Comparison of ENCODE assay signal across 17 mouse cellular contexts in genomic region chr3:146657433-146657832, GRCm38 (mm10). TPM values are rescaled to one million over a fixed set of nuclear protein-coding genes. Genes with fewer than 3 reads are reported as not detected.
DNase-seq lines count a peak whose midpoint lies in the region; ATAC-seq and TF ChIP-seq lines count a peak whose summit lies in the region.
"Had no signal": no experiment of that assay in that cellular context is flagged by ENCODE, and none has a peak within 500 bp of the region (broad histone marks: within the 10 kb centered on the region; RNA-seq: fewer than 3 reads in every experiment).

No protein-coding gene starts in this region.

- no peak for TF ChIP-seq CTCF in lung, postnatal 0 days (IDR thresholded peaks at IDR 0.05)
- TF ChIP-seq CTCF in lung, adult 2 months (IDR thresholded peaks at IDR 0.05; ENCODE audit: insufficient read depth, low read length): no peak

- TF ChIP-seq EP300 in lung, postnatal 0 days (IDR thresholded peaks at IDR 0.05): peak; percentile 79

- no peak overlapping the region for H3K4me2 ChIP-seq in lung, postnatal 0 days (replicated peaks; ENCODE audit: low read depth, low read length)
- H3K4me2 ChIP-seq in intestine, embryonic 15.5 days (replicated peaks): no peak overlapping the region

- H3K4me1 ChIP-seq in lung, postnatal 0 days (ENCODE audit: insufficient read depth, low read depth, low read length): no peaks in the 10 kb centered on the region
- H3K4me1 ChIP-seq in lung, adult 2 months (ENCODE audit: control insufficient read depth, insufficient read depth, low read length): no peaks in the 10 kb centered on the region
- H3K4me1 ChIP-seq in intestine, embryonic 15.5 days (replicated peaks): 0 out of 2 replicates have a peak, but pooled peaks cover 3% of the 10 kb centered on the region

- no peak overlapping the region for H3K27ac ChIP-seq in lung, postnatal 0 days (ENCODE audit: low read length)
- H3K27ac ChIP-seq in intestine, embryonic 15.5 days: no peak overlapping the region
- H3K27ac ChIP-seq: liver, embryonic 14.5 days had no signal

- no peak overlapping the region for H3K9ac ChIP-seq in lung, postnatal 0 days (replicated peaks; ENCODE audit: low read depth)
- H3K9ac ChIP-seq in intestine, embryonic 15.5 days: no peak overlapping the region
- H3K9ac ChIP-seq: liver, embryonic 14.5 days had no signal

- DNase-seq in gastrocnemius, postnatal 25 days: peak; percentile 16
- no peak for DNase-seq in gastrocnemius, postnatal 14 days
- DNase-seq in lung, postnatal 0 days (ENCODE audit: low spot score): peak; percentile 33
- no peak for DNase-seq in lung, adult 2 months
- peak; percentile 63 for DNase-seq in brain, adult 2 months (ENCODE audit: low read depth, low spot score)
- DNase-seq in skeletal muscle tissue, adult 2 months (ENCODE audit: low read depth, low spot score): peak; percentile 63
- DNase-seq in cerebellum, postnatal 4 days (ENCODE audit: low spot score in 2 of 2): no peak
- DNase-seq: cerebellum, adult 18-20 months; kidney, postnatal 25 days; thymus, postnatal 14 days had no signal

- no peak overlapping the region for H3K4me3 ChIP-seq in lung, postnatal 0 days (ENCODE audit: low read depth, low read length)
- no peak overlapping the region for H3K4me3 ChIP-seq in lung, adult 2 months (replicated peaks; ENCODE audit: extremely low read depth, low read depth, low read length)
- no peak overlapping the region for H3K4me3 ChIP-seq in intestine, embryonic 15.5 days (replicated peaks)

- no peaks in the 10 kb centered on the region for H3K36me3 ChIP-seq in lung, postnatal 0 days (ENCODE audit: insufficient read depth, low read length)
- H3K36me3 ChIP-seq in intestine, embryonic 15.5 days: no peaks in the 10 kb centered on the region

- intact Hi-C loops in gastrocnemius, postnatal 14 days (cut with DNase I; ENCODE audit: low total_unique reads): no loop called here

- no peaks in the 10 kb centered on the region for H3K9me3 ChIP-seq in lung, postnatal 0 days (ENCODE audit: low read length)
- no peaks in the 10 kb centered on the region for H3K9me3 ChIP-seq in intestine, embryonic 15.5 days

- H3K27me3 ChIP-seq in lung, postnatal 0 days (replicated peaks; ENCODE audit: insufficient read depth, low read length): no peaks in the 10 kb centered on the region
- H3K27me3 ChIP-seq in intestine, embryonic 15.5 days (replicated peaks): no peaks in the 10 kb centered on the region

- TF ChIP-seq POLR2A in lung, adult 2 months (IDR thresholded peaks at IDR 0.05; ENCODE audit: borderline replicate concordance, extremely low read depth, low read depth, low read length): no peak

- peak; percentile 56 for ATAC-seq in lung, postnatal 0 days
- ATAC-seq in intestine, embryonic 15.5 days: no peak

- 72% methylated on average over 5 of the region's 5 CpGs for WGBS in lung, postnatal 0 days
- WGBS in lung, adult 2 months: 71% methylated on average over 5 of the region's 5 CpGs
- 86% methylated on average over 5 of the region's 5 CpGs for WGBS in intestine, embryonic 15.5 days

RNA-seq across cellular contexts. Expression of gene 4930503B20Rik, which starts 6.3 kb away (rescaled TPM):
- total RNA-seq in gastrocnemius, postnatal 25 days (2021): not detected
- total RNA-seq in gastrocnemius, postnatal 14 days (2021): not detected
- polyA plus RNA-seq in lung, postnatal 0 days (2015; fragmentation: Nextera tagmentation; extraction: Ambion mirVana): not detected in 2 replicates
- not detected in 2 replicates for polyA plus RNA-seq in lung, adult 2 months (2012; rRNA removed)
- polyA plus RNA-seq in intestine, embryonic 15.5 days (2015; fragmentation: Nextera tagmentation; extraction: Ambion mirVana): not detected in 2 replicates
- total RNA-seq: megakaryocyte-erythroid progenitor cell, adult 5-6 weeks had no signal
- polyA plus RNA-seq: intestine, embryonic 14.5 days; liver, embryonic 14.5 days; stomach, embryonic 14.5 days had no signal

RNA-seq across cellular contexts. Expression of gene Samd13, which starts 28.0 kb away (rescaled TPM):
- under 1 TPM; 0.32 to 0.74 TPM for total RNA-seq in gastrocnemius, postnatal 25 days (2021)
- 1 to 10 TPM in 1 of 2 experiments, under 1 TPM in 1; 0.57 to 1.7 TPM for total RNA-seq in gastrocnemius, postnatal 14 days (2021)
- polyA plus RNA-seq in lung, postnatal 0 days (2015; fragmentation: Nextera tagmentation; extraction: Ambion mirVana): 0.58 and 0.82 TPM in 2 replicates
- 0.11 and 0.17 TPM in 2 replicates for polyA plus RNA-seq in lung, adult 2 months (2012; rRNA removed)
- 0.53 and 0.59 TPM in 2 replicates for polyA plus RNA-seq in intestine, embryonic 15.5 days (2015; fragmentation: Nextera tagmentation; extraction: Ambion mirVana)
- total RNA-seq: left cerebral cortex, postnatal 14 days had no signal

RNA-seq across cellular contexts. Expression of gene Dnase2b, which starts 42.0 kb away (rescaled TPM):
- not detected for total RNA-seq in gastrocnemius, postnatal 25 days (2021)
- not detected for total RNA-seq in gastrocnemius, postnatal 14 days (2021)
- polyA plus RNA-seq in lung, postnatal 0 days (2015; fragmentation: Nextera tagmentation; extraction: Ambion mirVana): 0.05 and 0.07 TPM in 2 replicates
- 0.04 TPM in 1 of 2 replicates, not detected in the other for polyA plus RNA-seq in lung, adult 2 months (2012; rRNA removed)
- 0.08 TPM in 1 of 2 replicates, not detected in the other for polyA plus RNA-seq in intestine, embryonic 15.5 days (2015; fragmentation: Nextera tagmentation; extraction: Ambion mirVana)
- total RNA-seq: left cerebral cortex, postnatal 14 days; megakaryocyte-erythroid progenitor cell, adult 5-6 weeks had no signal
- polyA plus RNA-seq: heart, embryonic 16.5 days; intestine, embryonic 14.5 days; stomach, embryonic 14.5 days had no signal

Comparison
In these comparisons a context has a peak if more than half of its experiments do, and no peak if none do; other contexts are left out.
1. DNase-seq: peak in gastrocnemius, postnatal 25 days (single experiment), lung, postnatal 0 days (single experiment), brain, adult 2 months (single experiment) and skeletal muscle tissue, adult 2 months (single experiment); none in gastrocnemius, postnatal 14 days (single experiment), lung, adult 2 months (single experiment) and cerebellum, postnatal 4 days (0 of 2).